Mouse (Mus musculus) frontal cortex, postnatal 36 days (tissue): ENCODE measurements around the gene Wdr66.

Experiments used
- DNase-seq, 2 experiments: peaks; one replicate each; pipeline ENCODE4 v3.0.0; 2022; ENCODE audit warnings: low spot score in 2 of 2

The Wdr66 gene

DNA sequence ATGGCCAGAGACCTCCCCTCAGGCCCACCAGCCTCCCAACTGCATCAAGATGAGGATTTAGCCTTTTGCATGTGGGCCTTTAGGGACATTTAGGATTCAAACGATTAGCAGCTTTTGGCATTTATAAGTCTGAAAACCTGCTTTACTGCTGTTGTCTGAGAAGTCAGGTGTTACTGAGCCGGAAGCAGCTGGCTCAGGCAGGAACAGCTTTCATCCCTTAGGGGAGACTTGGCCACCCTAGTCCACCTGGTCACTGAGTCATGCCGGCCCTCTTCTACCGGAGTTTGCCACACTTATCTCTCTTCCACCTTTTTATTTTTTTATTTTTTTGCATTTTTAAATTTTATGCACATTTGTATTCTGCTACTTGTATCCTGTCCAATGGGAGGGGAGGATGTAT, 105.4 kb downstream of the Wdr66 start:
- DNase-seq, result no peak

DNA sequence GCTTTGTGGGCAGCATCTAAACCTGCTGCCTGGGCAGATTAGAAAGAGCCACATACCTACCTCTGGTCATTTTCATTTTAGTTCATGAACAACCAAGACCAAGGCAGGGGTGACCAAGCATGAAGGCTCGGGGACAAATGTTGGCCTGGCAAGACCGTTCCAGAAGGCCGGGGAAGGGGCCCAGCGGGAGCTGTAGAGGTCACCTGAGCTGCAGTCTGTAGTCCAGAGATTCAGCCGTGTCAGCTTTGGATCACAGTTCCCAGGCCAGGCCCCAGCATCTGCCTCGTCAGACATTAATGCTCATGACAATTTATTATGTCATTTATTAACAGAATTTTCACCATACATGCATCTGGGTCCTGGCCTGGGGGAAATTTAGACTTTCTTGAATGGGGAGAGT, 107.5 kb downstream of the Wdr66 start:
- no peak for DNase-seq

DNA sequence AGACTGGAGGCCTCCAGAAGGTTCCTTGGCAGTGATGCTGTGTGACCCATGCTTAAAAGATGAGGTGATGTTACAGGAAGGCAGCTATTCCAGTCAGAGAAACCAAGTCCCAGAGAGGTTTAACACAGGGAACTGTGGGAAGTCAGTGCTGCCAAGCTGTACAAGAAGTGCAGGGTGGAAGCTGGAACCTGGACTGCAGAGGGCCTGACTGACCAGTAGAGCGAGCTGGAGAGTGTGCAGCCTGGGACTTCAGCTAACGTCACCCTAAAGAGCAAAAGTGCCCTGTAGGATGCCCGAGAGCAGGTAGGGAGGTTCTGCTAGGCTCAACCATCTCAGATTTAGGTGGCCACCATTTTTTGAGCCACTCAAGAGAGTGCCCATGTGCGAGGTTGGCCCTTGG, 111.0 kb downstream of the Wdr66 start:
- DNase-seq, result no peak

DNA sequence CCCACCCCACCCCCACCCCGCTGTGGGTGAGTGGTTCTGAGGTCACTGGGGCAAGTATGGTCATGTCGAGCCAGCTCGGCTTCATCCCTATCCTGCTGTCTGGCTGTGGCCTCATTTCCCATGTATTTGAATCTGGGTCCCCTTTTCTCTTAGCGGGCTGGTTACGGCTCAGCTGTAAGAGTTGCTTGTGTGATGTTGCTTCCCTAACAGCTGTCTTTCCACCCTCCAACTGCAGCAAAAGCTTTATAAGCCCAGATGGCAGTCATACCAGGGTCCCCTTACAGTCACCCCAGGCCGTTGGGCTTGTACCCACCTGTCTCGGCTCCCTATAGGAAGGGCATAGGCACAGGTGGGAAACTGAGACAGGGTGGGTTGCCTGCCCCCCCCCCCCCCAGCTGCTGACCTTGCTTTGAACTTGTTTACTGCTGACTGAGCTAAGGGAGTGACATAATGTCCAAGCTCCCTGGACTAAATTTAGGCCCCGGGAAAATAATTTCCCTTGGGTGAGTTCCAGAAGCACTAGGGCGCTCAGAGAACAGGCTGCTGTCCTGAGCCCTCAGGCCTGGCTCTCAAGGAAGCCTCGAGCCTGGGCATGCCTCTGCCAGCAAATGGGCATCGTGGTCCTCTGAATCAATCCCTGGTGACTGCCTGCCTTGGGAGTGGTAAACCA, 112.5 kb downstream of the Wdr66 start:
- DNase-seq, result no peak

DNA sequence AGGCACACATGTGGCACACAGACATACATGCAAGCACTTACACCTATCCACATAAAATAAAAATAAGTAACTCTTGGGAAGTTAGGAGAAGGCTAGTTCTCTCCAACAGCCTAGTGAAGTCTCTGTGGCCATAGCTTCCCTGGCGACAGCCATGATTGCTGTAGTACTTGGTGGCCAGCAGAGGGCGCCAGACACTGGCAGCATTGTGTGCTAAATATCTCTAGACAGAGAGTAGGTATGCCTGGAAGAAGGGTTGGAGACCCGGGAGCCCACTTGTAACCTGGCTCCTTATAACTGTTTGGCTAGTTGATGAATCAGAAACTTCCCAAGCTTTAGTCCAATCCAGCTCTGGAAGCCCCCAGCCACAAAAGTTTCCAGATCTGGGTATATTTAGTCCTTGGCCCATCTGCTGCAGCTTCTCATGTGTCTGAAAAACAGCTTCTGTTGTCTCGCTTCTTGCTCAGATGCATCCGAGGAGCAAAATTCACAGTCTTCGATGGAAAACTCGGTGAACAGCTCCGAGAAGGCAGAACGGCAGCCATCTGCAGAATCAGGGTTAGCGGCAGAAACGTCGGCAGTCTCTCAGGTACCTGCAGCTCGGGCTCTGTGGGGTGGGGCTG, 117.1 kb downstream of the Wdr66 start:
- peak; percentile 33 to 61 for DNase-seq

DNA sequence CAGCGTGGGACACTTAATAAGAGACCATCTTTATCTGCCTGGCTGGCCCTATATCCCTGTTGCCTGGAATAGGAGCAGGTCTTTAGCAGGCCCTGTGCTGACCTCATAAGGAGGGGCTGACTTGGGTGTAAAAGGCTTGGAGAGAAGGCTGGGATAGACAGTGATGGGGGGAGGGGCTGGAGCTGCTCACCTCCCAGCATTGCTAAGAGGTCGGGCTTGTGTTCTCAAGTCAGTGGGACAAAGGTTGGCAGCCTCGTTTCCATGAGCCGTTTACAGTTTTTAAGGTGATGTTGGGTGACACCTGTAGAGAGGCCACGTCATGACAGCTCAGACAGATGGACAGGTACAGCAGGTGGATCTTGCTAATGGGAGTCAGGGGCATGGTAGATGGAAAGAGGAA, 118.1 kb downstream of the Wdr66 start:
- no peak for DNase-seq

DNA sequence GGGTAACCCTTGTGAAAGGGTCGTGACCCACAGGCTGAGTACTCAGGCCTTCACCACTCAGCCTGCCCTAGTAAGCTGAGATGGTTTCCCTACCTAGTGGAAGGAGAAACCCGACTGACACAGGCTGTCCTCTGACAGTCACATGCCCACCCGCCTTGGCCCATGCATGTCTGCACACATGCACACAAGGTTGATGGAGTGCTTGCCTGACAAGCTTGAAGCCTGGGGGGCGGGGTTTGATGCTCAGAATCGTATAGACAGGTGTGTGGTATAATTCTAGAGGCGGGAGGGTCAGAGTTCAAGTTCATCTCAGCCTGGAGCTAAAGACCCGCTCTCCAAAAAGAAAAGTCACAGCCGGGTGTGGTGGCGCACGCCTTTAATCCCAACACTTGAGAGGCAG, 123.4 kb downstream of the Wdr66 start:
- DNase-seq, result no peak

DNA sequence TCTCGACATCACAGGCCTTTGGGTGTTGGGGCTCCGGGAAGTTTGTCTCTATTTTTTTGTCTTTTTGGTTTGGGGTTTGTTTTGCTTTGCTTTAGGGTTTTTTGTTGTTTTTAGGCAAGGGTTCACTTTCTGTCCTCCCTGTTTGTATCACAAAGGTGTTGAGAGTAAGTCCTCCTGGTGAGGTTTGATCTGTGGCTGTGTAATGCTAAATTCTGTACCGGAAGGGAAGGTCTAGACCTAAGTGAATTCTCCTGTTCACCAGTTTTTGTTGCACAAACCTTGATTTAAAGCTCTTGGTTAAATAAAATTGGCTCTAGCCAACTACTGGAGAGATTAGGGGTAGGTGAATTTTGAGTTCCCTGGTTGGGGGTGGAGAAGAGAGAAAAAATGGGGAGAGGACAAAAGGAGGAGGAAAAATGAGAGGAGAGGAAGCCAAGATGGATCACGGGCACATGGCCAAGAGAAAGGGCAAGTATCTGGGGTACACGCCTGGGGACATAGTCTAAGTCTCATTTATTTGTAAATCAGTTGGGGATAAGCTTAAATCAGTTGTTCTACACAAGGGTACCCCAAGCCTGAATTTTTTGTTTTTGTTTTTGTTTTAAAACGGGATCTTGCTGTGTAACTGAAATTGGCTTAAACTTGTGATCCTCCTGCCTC, 124.0 kb downstream of the Wdr66 start:
- no peak for DNase-seq

DNA sequence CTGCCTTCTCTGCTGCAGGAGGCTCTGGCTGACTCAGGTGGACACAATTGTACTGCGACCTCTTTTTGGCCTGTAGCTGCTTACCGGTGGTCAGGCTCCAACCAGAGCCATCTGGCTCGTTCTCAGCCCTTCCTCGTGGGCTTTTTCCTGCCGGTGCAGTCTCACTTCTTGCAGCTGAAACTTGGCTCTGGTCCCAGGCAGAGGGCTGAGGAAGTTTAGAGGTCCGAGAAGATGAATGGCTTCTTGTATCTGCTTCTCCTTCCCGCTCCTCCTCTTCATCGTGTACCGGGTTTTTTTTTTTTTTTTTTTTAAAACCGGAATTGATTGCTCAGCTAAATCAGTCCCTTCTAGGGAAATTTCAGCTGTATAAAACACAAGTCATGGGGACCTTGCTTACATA, 124.7 kb downstream of the Wdr66 start:
- peak in 1 of 2 experiments; percentile 59 for DNase-seq
